Mouse (Mus musculus): Measurements from ENCODE around the gene Syngr3. TPM values are rescaled to one million over a fixed set of nuclear protein-coding genes. Genes with fewer than 3 reads are reported as not detected.
A peak's percentile ranks its signal among the peaks of the same experiment; 100 is the strongest.
"Not testable (repeated sequence)": the region's sequence is repeated elsewhere in the genome, so short reads cannot be mapped to it uniquely, and the experiment has no call there.

Syngr3 gene
- polyA plus RNA-seq, 1 experiment from 2014 or later: 3.2 TPM

GRCm38 (mm10) chr17:24669545-24670245 is 20.1 kb downstream of the Syngr3 start, which contains the start of gene Zfp598:
Gene Zfp598 (plus strand): TSS chr17:24669687.
- Histone ChIP-seq H3K36me3 (no peaks in the 10 kb centered on the region), H3K4me1 (peaks cover 44% of the 10 kb centered on the region), H3K9me3 (no peaks in the 10 kb centered on the region), H3K27ac (peak within 1 kb of the TSS; percentile 74), H3K4me3 (peak within 1 kb of the TSS; percentile 67), H3K27me3 (no peaks in the 10 kb centered on the region), H3K9ac (peak within 1 kb of the TSS; percentile 91), H3K4me2 (peak within 1 kb of the TSS; percentile 74)
- ATAC-seq (ENCODE audit: insufficient number of reproducible peaks, low FRiP score, low TSS enrichment, low read depth): peak; percentile 95
- under 1% methylated on average over 78 of the region's 80 CpGs for WGBS

GRCm38 (mm10) chr17:24669214-24669544 is 20.6 kb downstream of the Syngr3 start:
- Histone ChIP-seq H3K4me2 (peak overlapping the region; percentile 74), H3K4me1 (peaks cover 39% of the 10 kb centered on the region), H3K4me3 (peak overlapping the region; percentile 67), H3K27ac (peak overlapping the region; percentile 74), H3K9ac (peak overlapping the region; percentile 91; the same call in 1 of the 2 replicates)
- 10% methylated on average over 15 of the region's 15 CpGs for WGBS
- not testable (repeated sequence) for H3K9me3 ChIP-seq; H3K27me3 ChIP-seq; ATAC-seq (ENCODE audit: insufficient number of reproducible peaks, low FRiP score, low TSS enrichment, low read depth); H3K36me3 ChIP-seq

GRCm38 (mm10) chr17:24667416-24667815 is 22.3 kb downstream of the Syngr3 start:
- H3K27ac ChIP-seq: no peak overlapping the region
- no peak overlapping the region for H3K4me3 ChIP-seq
- no peak for ATAC-seq (ENCODE audit: insufficient number of reproducible peaks, low FRiP score, low TSS enrichment, low read depth)
- H3K4me2 ChIP-seq: no peak overlapping the region
- WGBS: 25% methylated on average over 6 of the region's 6 CpGs
- H3K27me3 ChIP-seq: no peaks in the 10 kb centered on the region
- no peaks in the 10 kb centered on the region for H3K9me3 ChIP-seq
- H3K9ac ChIP-seq: no peak overlapping the region
- H3K4me1 ChIP-seq: peaks cover 30% of the 10 kb centered on the region
- no peaks in the 10 kb centered on the region for H3K36me3 ChIP-seq

GRCm38 (mm10) chr17:24667011-24667410 is 22.7 kb downstream of the Syngr3 start:
- not testable (repeated sequence) for H3K9ac ChIP-seq; H3K36me3 ChIP-seq; H3K27ac ChIP-seq; H3K27me3 ChIP-seq; H3K4me2 ChIP-seq; ATAC-seq (ENCODE audit: insufficient number of reproducible peaks, low FRiP score, low TSS enrichment, low read depth); H3K9me3 ChIP-seq; H3K4me3 ChIP-seq
- peaks cover 26% of the 10 kb centered on the region for H3K4me1 ChIP-seq
- 59% methylated on average over 7 of the region's 7 CpGs for WGBS

- H3K4me3 ChIP-seq: peak within 1 kb of the TSS; percentile 45
- peak within 1 kb of the TSS; percentile 54 for H3K9ac ChIP-seq
- ATAC-seq (ENCODE audit: insufficient number of reproducible peaks, low FRiP score, low TSS enrichment, low read depth): no peak
- WGBS: 3% methylated on average over 47 of the region's 47 CpGs
- H3K4me1 ChIP-seq: peaks cover 15% of the 10 kb centered on the region
- H3K36me3 ChIP-seq: no peaks in the 10 kb centered on the region
- peaks cover 48% of the 10 kb centered on the region for H3K27me3 ChIP-seq
- H3K9me3 ChIP-seq: no peaks in the 10 kb centered on the region
- H3K27ac ChIP-seq: no peak within 1 kb of the TSS
- H3K4me2 ChIP-seq: peak within 1 kb of the TSS; percentile 97
These were observed 31.6 kb downstream of the Syngr3 start, which contains the start of gene Npw for GRCm38 (mm10) chr17:24658017-24658758. Gene Npw (minus strand): TSS chr17:24658457.

- peaks cover 20% of the 10 kb centered on the region for H3K4me1 ChIP-seq
- no peak for ATAC-seq (ENCODE audit: insufficient number of reproducible peaks, low FRiP score, low TSS enrichment, low read depth)
- H3K9ac ChIP-seq: no peak overlapping the region
- H3K27me3 ChIP-seq: peaks cover 36% of the 10 kb centered on the region
- WGBS: 70% methylated on average over 4 of the region's 4 CpGs
- no peak overlapping the region for H3K4me2 ChIP-seq
- H3K27ac ChIP-seq: no peak overlapping the region
- H3K36me3 ChIP-seq: no peaks in the 10 kb centered on the region
- H3K4me3 ChIP-seq: no peak overlapping the region
- no peaks in the 10 kb centered on the region for H3K9me3 ChIP-seq
These were observed 34.8 kb downstream of the Syngr3 start for GRCm38 (mm10) chr17:24654969-24655368.

GRCm38 (mm10) chr17:24653967-24654710 is 35.6 kb downstream of the Syngr3 start:
- WGBS: 4% methylated on average over 19 of the region's 19 CpGs
- ATAC-seq (ENCODE audit: insufficient number of reproducible peaks, low FRiP score, low TSS enrichment, low read depth): 0 out of 2 replicates have a peak, but pooled peaks have one; percentile 36
- Histone ChIP-seq H3K4me1 (peaks cover 29% of the 10 kb centered on the region), H3K4me3 (peak overlapping the region; percentile 32), H3K27me3 (peaks cover 29% of the 10 kb centered on the region), H3K4me2 (peak overlapping the region; percentile 51), H3K9ac (no peak overlapping the region), H3K27ac (peak overlapping the region; percentile 44; the same call in 1 of the 2 replicates), H3K9me3 (no peaks in the 10 kb centered on the region), H3K36me3 (no peaks in the 10 kb centered on the region)

- no peak for ATAC-seq (ENCODE audit: insufficient number of reproducible peaks, low FRiP score, low TSS enrichment, low read depth)
- Histone ChIP-seq H3K4me2 (no peak overlapping the region), H3K9me3 (no peaks in the 10 kb centered on the region), H3K36me3 (peaks cover 6% of the 10 kb centered on the region; the same call in 1 of the 2 replicates), H3K9ac (no peak overlapping the region), H3K4me1 (peaks cover 29% of the 10 kb centered on the region), H3K27ac (no peak overlapping the region), H3K27me3 (peaks cover 6% of the 10 kb centered on the region), H3K4me3 (no peak overlapping the region)
- WGBS: 74% methylated on average over 3 of the region's 3 CpGs
These were observed 37.9 kb downstream of the Syngr3 start for GRCm38 (mm10) chr17:24651835-24652234.

- H3K4me1 ChIP-seq: peaks cover 33% of the 10 kb centered on the region
- WGBS: 77% methylated on average over 4 of the region's 4 CpGs
- H3K27me3 ChIP-seq: no peaks in the 10 kb centered on the region
- no peak for ATAC-seq (ENCODE audit: insufficient number of reproducible peaks, low FRiP score, low TSS enrichment, low read depth)
- H3K9me3 ChIP-seq: no peaks in the 10 kb centered on the region
- no peak overlapping the region for H3K4me3 ChIP-seq
- no peak overlapping the region for H3K4me2 ChIP-seq
- H3K36me3 ChIP-seq: peaks cover 7% of the 10 kb centered on the region; the same call in 1 of the 2 replicates
- no peak overlapping the region for H3K9ac ChIP-seq
- no peak overlapping the region for H3K27ac ChIP-seq
These were observed 39.0 kb downstream of the Syngr3 start for GRCm38 (mm10) chr17:24650766-24651165.

- Histone ChIP-seq H3K4me2 (peak within 1 kb of the TSS; percentile 97), H3K4me3 (peak within 1 kb of the TSS; percentile 92), H3K9ac (peak within 1 kb of the TSS; percentile 89), H3K9me3 (no peaks in the 10 kb centered on the region), H3K4me1 (peaks cover 40% of the 10 kb centered on the region), H3K27ac (peak within 1 kb of the TSS; percentile 84), H3K36me3 (peaks cover 7% of the 10 kb centered on the region; the same call in 1 of the 2 replicates), H3K27me3 (no peaks in the 10 kb centered on the region)
- WGBS: under 1% methylated on average over 33 of the region's 41 CpGs
- ATAC-seq (ENCODE audit: insufficient number of reproducible peaks, low FRiP score, low TSS enrichment, low read depth): peak; percentile 56
These were observed 39.6 kb downstream of the Syngr3 start, which contains the start of gene Slc9a3r2 for GRCm38 (mm10) chr17:24650070-24650616. Gene Slc9a3r2 (minus strand): TSS chr17:24650327.

GRCm38 (mm10) chr17:24649581-24650069 is 40.1 kb downstream of the Syngr3 start:
- Histone ChIP-seq H3K4me2 (peak overlapping the region; percentile 97), H3K9me3 (no peaks in the 10 kb centered on the region), H3K4me1 (peaks cover 45% of the 10 kb centered on the region), H3K4me3 (peak overlapping the region; percentile 92), H3K36me3 (peaks cover 11% of the 10 kb centered on the region; the same call in 1 of the 2 replicates), H3K27ac (peak overlapping the region; percentile 84), H3K27me3 (no peaks in the 10 kb centered on the region), H3K9ac (peak overlapping the region; percentile 89)
- ATAC-seq (ENCODE audit: insufficient number of reproducible peaks, low FRiP score, low TSS enrichment, low read depth): peak; percentile 20; the same call in 1 of the 2 replicates
- WGBS: 1% methylated on average over 35 of the region's 35 CpGs
